Mouse (Mus musculus) CH12.LX (cell line): ENCODE measurements around the gene Herc4. TPM values are rescaled to one million over a fixed set of nuclear protein-coding genes. Genes with fewer than 3 reads are reported as not detected.

Experiments used
- DNase-seq: peaks from one replicate; pipeline ENCODE4 v3.0.0-alpha.2; 2013; ENCODE audit errors: extremely low read depth
- H3K27ac ChIP-seq: 2 replicates; pipeline ENCODE4 v1.5.1; 2012; ENCODE audit warnings: low read depth, mild to moderate bottlenecking, control low read depth, moderate library complexity; ENCODE audit not compliant: insufficient read depth
- H3K27me3 ChIP-seq: replicated peaks from 2 replicates; pipeline ENCODE3; 2012; ENCODE audit warnings: inconsistent platforms
- H3K36me3 ChIP-seq, 2 experiments: replicated peaks in 1 of 2; 2 replicates each; pipeline versions ENCODE3 to v1.6.1; 2012; ENCODE audit warnings: inconsistent platforms in 1 of 2, low read length in 1 of 2, mild to moderate bottlenecking in 1 of 2, mixed read lengths in 1 of 2, moderate library complexity in 1 of 2; ENCODE audit not compliant: control insufficient read depth in 1 of 2, insufficient read depth in 1 of 2
- H3K4me1 ChIP-seq, 2 experiments: 2 replicates each; pipeline ENCODE4 v1.6.1; 2012; ENCODE audit warnings: inconsistent platforms in 1 of 2, moderate library complexity in 1 of 2; ENCODE audit not compliant: insufficient read depth in 2 of 2, control insufficient read depth in 1 of 2
- H3K4me2 ChIP-seq: 2 replicates; pipeline ENCODE4 v1.6.1; 2012; ENCODE audit warnings: low read depth, mild to moderate bottlenecking, control low read depth; ENCODE audit not compliant: poor library complexity, insufficient read depth, severe bottlenecking
- H3K4me3 ChIP-seq, 3 experiments: fragments of 150-350 bp in 1 of 3; sonication (generic) in 1 of 3; replicated peaks in 1 of 3; 2 replicates each; pipeline versions ENCODE3 to v1.5.1; 2011 to 2012; ENCODE audit warnings: low read depth in 2 of 3, low read length in 2 of 3, mild to moderate bottlenecking in 2 of 3, moderate library complexity in 2 of 3, control low read depth in 1 of 3, improper control_type of control experiment in 1 of 3, inconsistent platforms in 1 of 3, mixed read lengths in 1 of 3; ENCODE audit not compliant: poor library complexity in 1 of 3
- H3K79me2 ChIP-seq: replicated peaks from 2 replicates; pipeline ENCODE4 v1.6.1; 2012; ENCODE audit warnings: mild to moderate bottlenecking, moderate library complexity; ENCODE audit not compliant: control insufficient read depth, poor library complexity, insufficient read depth, severe bottlenecking; ENCODE audit errors: extremely low read depth
- H3K9ac ChIP-seq: 2 replicates; pipeline ENCODE4 v1.6.1; 2012; ENCODE audit warnings: low read depth, mild to moderate bottlenecking, control low read depth, moderate library complexity; ENCODE audit not compliant: insufficient read depth
- H3K9me3 ChIP-seq: replicated peaks from 2 replicates; pipeline ENCODE3; 2012; ENCODE audit warnings: low read length, inconsistent platforms, mixed read lengths
- CHD2 ChIP-seq: IDR thresholded peaks from 2 replicates; pipeline ENCODE4 v1.6.1; 2011; ENCODE audit warnings: low read length, improper control_type of control experiment
- ELF1 ChIP-seq: IDR thresholded peaks from 2 replicates; pipeline ENCODE4 v1.6.1; 2014; ENCODE audit warnings: low read depth, mild to moderate bottlenecking, inconsistent platforms, low read length, improper control_type of control experiment
- EP300 ChIP-seq: IDR thresholded peaks from 2 replicates; pipeline ENCODE4 v1.6.1; 2011; ENCODE audit warnings: low read length, improper control_type of control experiment
- ETS1 ChIP-seq: conservative IDR thresholded peaks from 2 replicates; pipeline ENCODE4 v1.6.1; 2012; ENCODE audit warnings: low read depth, mild to moderate bottlenecking, inconsistent platforms, low read length, improper control_type of control experiment, moderate library complexity
- HCFC1 ChIP-seq: IDR thresholded peaks from 2 replicates; pipeline ENCODE4 v1.6.1; 2012; ENCODE audit warnings: low read depth, mild to moderate bottlenecking, inconsistent platforms, low read length, improper control_type of control experiment
- IRF4 ChIP-seq: IDR thresholded peaks from 2 replicates; pipeline ENCODE4 v1.6.1; 2014; ENCODE audit warnings: low read depth, mild to moderate bottlenecking, inconsistent platforms, low read length, improper control_type of control experiment
- JUND ChIP-seq: conservative IDR thresholded peaks from 2 replicates; pipeline ENCODE4 v1.6.1; 2011; ENCODE audit warnings: low read depth, low read length, improper control_type of control experiment
- MAFK ChIP-seq: IDR thresholded peaks from 2 replicates; pipeline ENCODE4 v1.6.1; 2011; ENCODE audit warnings: low read length, improper control_type of control experiment; ENCODE audit not compliant: insufficient replicate concordance
- MAX ChIP-seq: IDR thresholded peaks from 2 replicates; pipeline ENCODE4 v1.6.1; 2011; ENCODE audit warnings: low read length, improper control_type of control experiment
- MAZ ChIP-seq: IDR thresholded peaks from 2 replicates; pipeline ENCODE4 v1.6.1; 2012; ENCODE audit warnings: low read depth, mild to moderate bottlenecking, inconsistent platforms, low read length, improper control_type of control experiment, moderate library complexity
- MEF2A ChIP-seq: IDR thresholded peaks from 2 replicates; pipeline ENCODE4 v1.6.1; 2014; ENCODE audit warnings: low read depth, mild to moderate bottlenecking, inconsistent platforms, low read length, improper control_type of control experiment, borderline replicate concordance
- MYC ChIP-seq: IDR thresholded peaks from 2 replicates; pipeline ENCODE4 v1.6.1; 2011; ENCODE audit warnings: low read depth, mild to moderate bottlenecking, improper control_type of control experiment, low read length
- POLR2AphosphoS2 ChIP-seq: IDR thresholded peaks from 2 replicates; pipeline ENCODE4 v1.6.1; 2011; ENCODE audit warnings: low read depth, low read length, improper control_type of control experiment
- RAD21 ChIP-seq: IDR thresholded peaks from 2 replicates; pipeline ENCODE4 v1.6.1; 2011; ENCODE audit warnings: low read depth, mild to moderate bottlenecking, low read length, improper control_type of control experiment, moderate library complexity
- RCOR1 ChIP-seq: conservative IDR thresholded peaks from 2 replicates; pipeline ENCODE4 v1.6.1; 2012; ENCODE audit warnings: low read depth, mild to moderate bottlenecking, inconsistent platforms, low read length, improper control_type of control experiment
- SIN3A ChIP-seq: IDR thresholded peaks from 2 replicates; pipeline ENCODE4 v1.6.1; 2012; ENCODE audit warnings: low read length, improper control_type of control experiment, inconsistent platforms
- SMC3 ChIP-seq: IDR thresholded peaks from 2 replicates; pipeline ENCODE4 v1.6.1; 2011; ENCODE audit warnings: low read depth, low read length, improper control_type of control experiment
- TBP ChIP-seq: conservative IDR thresholded peaks from 2 replicates; pipeline ENCODE4 v1.6.1; 2011; ENCODE audit warnings: low read depth, low read length, improper control_type of control experiment
- TCF12 ChIP-seq: IDR thresholded peaks from 2 replicates; pipeline ENCODE4 v1.6.1; 2014; ENCODE audit warnings: low read depth, mild to moderate bottlenecking, inconsistent platforms, low read length, improper control_type of control experiment
- UBTF ChIP-seq: IDR thresholded peaks from 2 replicates; pipeline ENCODE4 v1.6.1; 2012; ENCODE audit warnings: low read depth, mild to moderate bottlenecking, inconsistent platforms, low read length, improper control_type of control experiment, moderate library complexity
- USF1 ChIP-seq: IDR thresholded peaks from 2 replicates; pipeline ENCODE4 v1.6.1; 2014; ENCODE audit warnings: low read depth, mild to moderate bottlenecking, inconsistent platforms, low read length, improper control_type of control experiment
- ZC3H11A ChIP-seq: IDR thresholded peaks from 2 replicates; pipeline ENCODE4 v1.6.1; 2012; ENCODE audit warnings: low read depth, mild to moderate bottlenecking, inconsistent platforms, low read length, improper control_type of control experiment
- ZKSCAN1 ChIP-seq: IDR thresholded peaks from 2 replicates; pipeline ENCODE4 v1.6.1; 2012; ENCODE audit warnings: low read depth, inconsistent platforms, low read length, improper control_type of control experiment, borderline replicate concordance
- ZMIZ1 ChIP-seq: IDR thresholded peaks from 2 replicates; pipeline ENCODE4 v1.6.1; 2012; ENCODE audit warnings: low read depth, mild to moderate bottlenecking, inconsistent platforms, low read length, improper control_type of control experiment
- ZNF384 ChIP-seq: IDR thresholded peaks from 2 replicates; pipeline ENCODE4 v1.6.1; 2012; ENCODE audit warnings: low read depth, low read length, improper control_type of control experiment, inconsistent platforms
- dilution Hi-C: fragments of 300-500 bp; cut with MboI; formaldehyde crosslinking; loops from 2 replicates; pipeline ENCODE4 v1.14.3; 2020; ENCODE audit warnings: low sequenced_read_pairs; ENCODE audit not compliant: extremely low pct_unique_long_range_greater_than_20kb, extremely low pct_ligation_motif_present
- in situ Hi-C: fragments of 300-500 bp; cut with MboI; formaldehyde crosslinking; loops from 3 replicates; pipeline ENCODE4 v1.14.3; 2019; ENCODE audit warnings: low sequenced_read_pairs, low pct_ligation_motif_present, low pct_unique_long_range_greater_than_20kb, mixed read lengths
- polyA plus RNA-seq: library from polyadenylated mRNA; unstranded; fragments of >175 nt; gene quantifications from 2 replicates; pipeline ENCODE4 v1.2.1, GENCODE M21; 2012; ENCODE audit warnings: low read depth; ENCODE audit not compliant: insufficient read length
- total RNA-seq, 2 experiments: library from RNA; depleted of rRNA; stranded (reverse); fragments of 300-350 nt in 1 of 2; fragments of >200 nt in 1 of 2; gene quantifications; 2 replicates each; pipeline ENCODE4 v1.2.3; 2012 to 2014

Gene Herc4
- total and polyA plus RNA-seq, 3 experiments: 36.6 to 96.1 (median 68.1) TPM

GRCm38 (mm10) chr10:63238090-63238489 lies 5.5 kb upstream of the Herc4 start:
- H3K27ac ChIP-seq: no peak overlapping the region
- peaks cover 7% of the 10 kb centered on the region; the same call in 1 of the 2 replicates for H3K79me2 ChIP-seq
- DNase-seq: no peak
- H3K9me3 ChIP-seq: peaks cover 15% of the 10 kb centered on the region
- TF ChIP-seq POLR2AphosphoS2: no peak
- no peak for TF ChIP-seq MEF2A
- TF ChIP-seq MAFK: no peak
- no peak for TF ChIP-seq ZNF384
- TF ChIP-seq SMC3: no peak
- no peak for TF ChIP-seq ZKSCAN1
- no peak for TF ChIP-seq MYC
- no peak for TF ChIP-seq TBP
- TF ChIP-seq ETS1: no peak
- no peak for TF ChIP-seq UBTF
- no peak for TF ChIP-seq TCF12
- TF ChIP-seq CHD2: no peak
- TF ChIP-seq ZMIZ1: no peak
- no peak for TF ChIP-seq ELF1
- TF ChIP-seq USF1: no peak
- no peak overlapping the region for H3K4me2 ChIP-seq
- dilution Hi-C loops (no loop called here), in situ Hi-C loops (loop anchor here (10.0 kb wide), 1 partner anchor 63 kb away; no protein-coding TSS in a partner anchor)
- no peaks in the 10 kb centered on the region for H3K36me3 ChIP-seq
- no peak overlapping the region for H3K9ac ChIP-seq
- H3K4me3 ChIP-seq: no peak overlapping the region
- H3K4me1 ChIP-seq: peaks cover 16 to 34% of the 10 kb centered on the region in 2 experiments
- H3K27me3 ChIP-seq: no peaks in the 10 kb centered on the region

DNA sequence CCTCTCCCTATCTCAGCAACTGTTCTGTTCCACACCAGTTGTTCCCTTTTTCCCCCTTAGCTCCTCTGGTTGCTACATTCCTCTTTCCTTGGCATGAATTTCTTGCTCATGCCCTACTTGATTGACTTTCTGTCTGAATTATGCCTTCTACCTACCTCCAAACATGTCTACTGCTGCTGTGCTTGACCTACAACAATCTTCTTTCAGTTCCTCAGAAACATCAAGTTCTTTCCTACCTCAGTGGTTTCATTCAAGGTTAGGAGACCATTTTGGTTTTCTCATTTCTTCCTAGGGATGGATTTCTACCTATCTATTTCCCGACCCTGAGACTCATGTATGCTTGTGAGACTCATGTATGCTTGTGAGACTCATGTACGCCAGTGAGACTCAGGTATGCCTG lies 3.8 kb upstream of the Herc4 start:
- TF ChIP-seq RCOR1: 0 out of 2 replicates have a peak, but pooled peaks have one; percentile 47
- no peak for TF ChIP-seq ZC3H11A
- no peak for TF ChIP-seq RAD21
- no peak for TF ChIP-seq MAZ
- no peak for TF ChIP-seq ELF1
- peak; percentile 91 for TF ChIP-seq EP300
- no peak for TF ChIP-seq MEF2A
- no peak for TF ChIP-seq MAX
- no peak for TF ChIP-seq UBTF
- TF ChIP-seq JUND: 0 out of 2 replicates have a peak, but pooled peaks have one; percentile 28
- no peak for TF ChIP-seq CHD2
- no peak for TF ChIP-seq HCFC1
- TF ChIP-seq SIN3A: no peak
- peak; percentile 91 for TF ChIP-seq IRF4
- no peak for TF ChIP-seq MAFK
- TF ChIP-seq ZKSCAN1: no peak
- TF ChIP-seq ZNF384: no peak

More for the DNA sequence above, 3.8 kb upstream of the Herc4 start:
- 0 out of 2 replicates have a peak overlapping the region, but pooled peaks have one; percentile 34 for H3K9ac ChIP-seq
- peak overlapping the region; percentile 3; the same call in 1 of the 2 replicates for H3K4me2 ChIP-seq
- H3K36me3 ChIP-seq: no peaks in the 10 kb centered on the region
- H3K4me3 ChIP-seq: no peak overlapping the region
- H3K27me3 ChIP-seq: no peaks in the 10 kb centered on the region
- dilution Hi-C loops (no loop called here), in situ Hi-C loops (loop anchor here (10.0 kb wide), 1 partner anchor 65 kb away; no protein-coding TSS in a partner anchor)
- no peak for DNase-seq
- peaks cover 13% of the 10 kb centered on the region for H3K9me3 ChIP-seq
- H3K4me1 ChIP-seq: peaks cover 16 to 34% of the 10 kb centered on the region in 2 experiments
- H3K27ac ChIP-seq: peak overlapping the region; percentile 80; the same call in 1 of the 2 replicates
- peaks cover 14% of the 10 kb centered on the region for H3K79me2 ChIP-seq
